In genomic region chr3:158009762-158010320, GRCm38 (mm10) we compare ENCODE assay signal across 13 mouse cellular contexts. TPM values are rescaled to one million over a fixed set of nuclear protein-coding genes. Genes with fewer than 3 reads are reported as not detected.
A peak's percentile ranks its signal among the peaks of the same experiment; 100 is the strongest.
DNase-seq lines count a peak whose midpoint lies in the region; ATAC-seq lines count a peak whose summit lies in the region.
"Had no signal": no experiment of that assay in that cellular context is flagged by ENCODE, and none has a peak within 500 bp of the region (broad histone marks: within the 10 kb centered on the region; RNA-seq: fewer than 3 reads in every experiment).

No protein-coding gene starts in this region.

- no peak overlapping the region for H3K4me2 ChIP-seq in hindbrain, embryonic 12.5 days (replicated peaks)
- H3K4me2 ChIP-seq in hindbrain, embryonic 14.5 days (replicated peaks) = no peak overlapping the region
- no peak overlapping the region for H3K4me2 ChIP-seq in midbrain, embryonic 13.5 days (replicated peaks)
- H3K4me2 ChIP-seq in midbrain, embryonic 14.5 days (ENCODE audit: low read length) = no peak overlapping the region
- H3K4me2 ChIP-seq in hindbrain, embryonic 13.5 days = no peak overlapping the region
- H3K4me2 ChIP-seq in liver, embryonic 15.5 days = no peak overlapping the region
- H3K4me2 ChIP-seq: lung, embryonic 15.5 days had no signal

- H3K36me3 ChIP-seq in hindbrain, embryonic 12.5 days = peaks cover 43% of the 10 kb centered on the region
- H3K36me3 ChIP-seq in hindbrain, embryonic 14.5 days (replicated peaks; ENCODE audit: control insufficient read depth, insufficient read depth) = peaks cover 77% of the 10 kb centered on the region
- H3K36me3 ChIP-seq in midbrain, embryonic 13.5 days = peaks cover 54% of the 10 kb centered on the region
- H3K36me3 ChIP-seq in midbrain, embryonic 14.5 days (ENCODE audit: control insufficient read depth, insufficient read depth, low read length) = peaks cover 66% of the 10 kb centered on the region
- H3K36me3 ChIP-seq in hindbrain, embryonic 13.5 days = peaks cover 57% of the 10 kb centered on the region
- H3K36me3 ChIP-seq in liver, embryonic 15.5 days (replicated peaks) = peaks cover 74% of the 10 kb centered on the region

- 0 out of 2 replicates have a peak, but pooled peaks have one; percentile 16 for ATAC-seq in hindbrain, embryonic 12.5 days (ENCODE audit: low FRiP score)
- no peak for ATAC-seq in hindbrain, embryonic 14.5 days (ENCODE audit: low FRiP score)
- ATAC-seq in midbrain, embryonic 13.5 days = peak; percentile 56; the same call in 1 of the 2 replicates
- ATAC-seq in midbrain, embryonic 14.5 days (ENCODE audit: low FRiP score, low TSS enrichment) = no peak
- ATAC-seq in hindbrain, embryonic 13.5 days (ENCODE audit: low FRiP score) = peak; percentile 43; the same call in 1 of the 2 replicates
- ATAC-seq in liver, embryonic 15.5 days (ENCODE audit: insufficient read depth) = peak; percentile 12; the same call in 1 of the 2 replicates

- H3K27ac ChIP-seq in hindbrain, embryonic 12.5 days = no peak overlapping the region
- no peak overlapping the region for H3K27ac ChIP-seq in hindbrain, embryonic 14.5 days
- H3K27ac ChIP-seq in midbrain, embryonic 13.5 days = no peak overlapping the region
- H3K27ac ChIP-seq in midbrain, embryonic 14.5 days (replicated peaks; ENCODE audit: low read depth, low read length) = no peak overlapping the region
- H3K27ac ChIP-seq in hindbrain, embryonic 13.5 days = no peak overlapping the region
- H3K27ac ChIP-seq in liver, embryonic 15.5 days (replicated peaks) = no peak overlapping the region
- H3K27ac ChIP-seq: lung, embryonic 15.5 days had no signal

- no peaks in the 10 kb centered on the region for H3K9me3 ChIP-seq in hindbrain, embryonic 12.5 days (replicated peaks)
- H3K9me3 ChIP-seq in hindbrain, embryonic 14.5 days (ENCODE audit: control insufficient read depth, low read length) = no peaks in the 10 kb centered on the region
- H3K9me3 ChIP-seq in midbrain, embryonic 13.5 days = no peaks in the 10 kb centered on the region
- H3K9me3 ChIP-seq in midbrain, embryonic 14.5 days (ENCODE audit: control insufficient read depth, low read length) = no peaks in the 10 kb centered on the region
- no peaks in the 10 kb centered on the region for H3K9me3 ChIP-seq in hindbrain, embryonic 13.5 days
- H3K9me3 ChIP-seq in liver, embryonic 15.5 days (replicated peaks) = no peaks in the 10 kb centered on the region
- H3K9me3 ChIP-seq: lung, embryonic 15.5 days had no signal

- 52% methylated on average over 1 of the region's 1 CpGs for WGBS in hindbrain, embryonic 12.5 days
- 71% methylated on average over 1 of the region's 1 CpGs for whole genome bisulfite sequencing in hindbrain, embryonic 14.5 days
- 48% methylated on average over 1 of the region's 1 CpGs for WGBS in midbrain, embryonic 13.5 days
- 57% methylated on average over 1 of the region's 1 CpGs for WGBS in midbrain, embryonic 14.5 days
- 43% methylated on average over 1 of the region's 1 CpGs for WGBS in hindbrain, embryonic 13.5 days
- 56% methylated on average over 1 of the region's 1 CpGs for WGBS in liver, embryonic 15.5 days (ENCODE audit: insufficient replicate concordance)

- H3K4me1 ChIP-seq in hindbrain, embryonic 12.5 days = no peaks in the 10 kb centered on the region
- no peaks in the 10 kb centered on the region for H3K4me1 ChIP-seq in hindbrain, embryonic 14.5 days (replicated peaks; ENCODE audit: control insufficient read depth, insufficient read depth, low read length)
- no peaks in the 10 kb centered on the region for H3K4me1 ChIP-seq in midbrain, embryonic 13.5 days (replicated peaks)
- H3K4me1 ChIP-seq in midbrain, embryonic 14.5 days (ENCODE audit: control insufficient read depth, insufficient read depth, low read length) = no peaks in the 10 kb centered on the region
- no peaks in the 10 kb centered on the region for H3K4me1 ChIP-seq in hindbrain, embryonic 13.5 days (replicated peaks)
- H3K4me1 ChIP-seq in liver, embryonic 15.5 days (replicated peaks) = no peaks in the 10 kb centered on the region
- H3K4me1 ChIP-seq: lung, embryonic 15.5 days had no signal

- no peak for DNase-seq in hindbrain, embryonic 14.5 days (ENCODE audit: low spot score)
- DNase-seq in midbrain, embryonic 14.5 days = no peak
- DNase-seq in urinary bladder, postnatal 10 days (ENCODE audit: low spot score) = no peak
- DNase-seq in thymus, adult 18-20 months = no peak
- DNase-seq: cerebellum, adult 2 months; gastrocnemius, postnatal 25 days; kidney, adult 2 months; thymus, postnatal 4 days had no signal

- H3K27me3 ChIP-seq in hindbrain, embryonic 12.5 days = no peaks in the 10 kb centered on the region
- H3K27me3 ChIP-seq in hindbrain, embryonic 14.5 days (ENCODE audit: control insufficient read depth, insufficient read depth, low read length) = no peaks in the 10 kb centered on the region
- H3K27me3 ChIP-seq in midbrain, embryonic 13.5 days = no peaks in the 10 kb centered on the region
- no peaks in the 10 kb centered on the region for H3K27me3 ChIP-seq in midbrain, embryonic 14.5 days (ENCODE audit: control insufficient read depth, insufficient read depth, low read length)
- no peaks in the 10 kb centered on the region for H3K27me3 ChIP-seq in hindbrain, embryonic 13.5 days
- H3K27me3 ChIP-seq in liver, embryonic 15.5 days = no peaks in the 10 kb centered on the region
- H3K27me3 ChIP-seq: lung, embryonic 15.5 days had no signal

- no peak overlapping the region for H3K4me3 ChIP-seq in hindbrain, embryonic 12.5 days
- H3K4me3 ChIP-seq in hindbrain, embryonic 14.5 days (replicated peaks; ENCODE audit: low read length) = no peak overlapping the region
- no peak overlapping the region for H3K4me3 ChIP-seq in midbrain, embryonic 13.5 days (replicated peaks)
- no peak overlapping the region for H3K4me3 ChIP-seq in midbrain, embryonic 14.5 days (replicated peaks; ENCODE audit: low read depth, low read length)
- no peak overlapping the region for H3K4me3 ChIP-seq in hindbrain, embryonic 13.5 days
- no peak overlapping the region for H3K4me3 ChIP-seq in liver, embryonic 15.5 days (replicated peaks)
- H3K4me3 ChIP-seq: lung, embryonic 15.5 days had no signal

- no peak overlapping the region for H3K9ac ChIP-seq in hindbrain, embryonic 12.5 days
- no peak overlapping the region for H3K9ac ChIP-seq in hindbrain, embryonic 14.5 days
- no peak overlapping the region for H3K9ac ChIP-seq in midbrain, embryonic 13.5 days (replicated peaks)
- H3K9ac ChIP-seq in midbrain, embryonic 14.5 days (replicated peaks; ENCODE audit: low read length) = no peak overlapping the region
- no peak overlapping the region for H3K9ac ChIP-seq in hindbrain, embryonic 13.5 days
- no peak overlapping the region for H3K9ac ChIP-seq in liver, embryonic 15.5 days
- H3K9ac ChIP-seq: lung, embryonic 15.5 days had no signal

RNA-seq across cellular contexts. Expression of gene Srsf11, which starts 26.6 kb away (rescaled TPM):
- 339 and 346 TPM in 2 replicates for polyA plus RNA-seq in hindbrain, embryonic 12.5 days (2016; fragmentation: Nextera tagmentation; extraction: Ambion mirVana)
- polyA plus RNA-seq in hindbrain, embryonic 14.5 days (2014; fragmentation: Nextera tagmentation; extraction: Ambion mirVana) = 226 and 246 TPM in 2 replicates
- polyA plus RNA-seq in midbrain, embryonic 13.5 days (2015; fragmentation: Nextera tagmentation; extraction: Ambion mirVana) = 309 and 336 TPM in 2 replicates
- 258 and 287 TPM in 2 replicates for polyA plus RNA-seq in midbrain, embryonic 14.5 days (2014; fragmentation: Nextera tagmentation; extraction: Ambion mirVana)
- 294 and 296 TPM in 2 replicates for polyA plus RNA-seq in hindbrain, embryonic 13.5 days (2015; fragmentation: Nextera tagmentation; extraction: Ambion mirVana)
- polyA plus RNA-seq in liver, embryonic 15.5 days (2015; fragmentation: Nextera tagmentation; extraction: Ambion mirVana) = 87.6 and 90.1 TPM in 2 replicates

RNA-seq across cellular contexts. Expression of gene Lrrc40, which starts 26.6 kb away (rescaled TPM):
- polyA plus RNA-seq in hindbrain, embryonic 12.5 days (2016; fragmentation: Nextera tagmentation; extraction: Ambion mirVana) = 56.7 and 67.1 TPM in 2 replicates
- polyA plus RNA-seq in hindbrain, embryonic 14.5 days (2014; fragmentation: Nextera tagmentation; extraction: Ambion mirVana) = 51.9 and 55.8 TPM in 2 replicates
- 56.8 and 68.4 TPM in 2 replicates for polyA plus RNA-seq in midbrain, embryonic 13.5 days (2015; fragmentation: Nextera tagmentation; extraction: Ambion mirVana)
- polyA plus RNA-seq in midbrain, embryonic 14.5 days (2014; fragmentation: Nextera tagmentation; extraction: Ambion mirVana) = 49.3 and 62.7 TPM in 2 replicates
- 55.2 and 55.3 TPM in 2 replicates for polyA plus RNA-seq in hindbrain, embryonic 13.5 days (2015; fragmentation: Nextera tagmentation; extraction: Ambion mirVana)
- 20.2 and 23.1 TPM in 2 replicates for polyA plus RNA-seq in liver, embryonic 15.5 days (2015; fragmentation: Nextera tagmentation; extraction: Ambion mirVana)

Comparison
In these comparisons a context has a peak if more than half of its experiments do, and no peak if none do; other contexts are left out.
1. ATAC-seq: peak in hindbrain, embryonic 12.5 days (single experiment), midbrain, embryonic 13.5 days (single experiment), hindbrain, embryonic 13.5 days (single experiment) and liver, embryonic 15.5 days (single experiment); none in hindbrain, embryonic 14.5 days (single experiment) and midbrain, embryonic 14.5 days (single experiment).